Mouse (Mus musculus) heart, embryonic 16.5 days (tissue): ENCODE data around the gene Kif27. TPM values are rescaled to one million over a fixed set of nuclear protein-coding genes. Genes with fewer than 3 reads are reported as not detected.

ENCODE experiments used
- ATAC-seq: fragments of 200-750 bp; cut with Nextera tagmentation; replicated peaks from 2 replicates; pipeline ENCODE4 v1.8.0; 2017; ENCODE audit warnings: moderate number of reproducible peaks; ENCODE audit not compliant: insufficient read depth, low FRiP score; ENCODE audit errors: extremely low read depth
- H3K27ac ChIP-seq: fragments of 300-500 bp; sonication (generic); 2 replicates; pipeline ENCODE4 v1.5.1; 2014; ENCODE audit warnings: mild to moderate bottlenecking, low read length, control low read depth, moderate library complexity
- H3K27me3 ChIP-seq: fragments of 300-500 bp; sonication (generic); 2 replicates; pipeline ENCODE4 v1.6.1; 2014; ENCODE audit warnings: low read length, mixed read lengths; ENCODE audit not compliant: control insufficient read depth, insufficient read depth
- H3K36me3 ChIP-seq: fragments of 300-500 bp; sonication (generic); 2 replicates; pipeline ENCODE4 v1.6.1; 2014; ENCODE audit not compliant: control insufficient read depth, insufficient read depth
- H3K4me1 ChIP-seq: fragments of 300-500 bp; sonication (generic); 2 replicates; pipeline ENCODE4 v1.6.1; 2014; ENCODE audit warnings: low read length, mixed read lengths; ENCODE audit not compliant: control insufficient read depth, insufficient read depth
- H3K4me2 ChIP-seq: fragments of 300-500 bp; sonication (generic); 2 replicates; pipeline ENCODE4 v1.6.1; 2014; ENCODE audit warnings: low read depth, mild to moderate bottlenecking, control low read depth, low read length
- H3K4me3 ChIP-seq: fragments of 300-500 bp; sonication (generic); 2 replicates; pipeline ENCODE4 v1.5.1; 2014; ENCODE audit warnings: mild to moderate bottlenecking, control low read depth, low read length
- H3K9ac ChIP-seq: fragments of 300-500 bp; sonication (generic); 2 replicates; pipeline ENCODE4 v1.6.1; 2014; ENCODE audit warnings: low read length, control low read depth
- H3K9me3 ChIP-seq: fragments of 300-500 bp; sonication (generic); replicated peaks from 2 replicates; pipeline ENCODE4 v1.6.1; 2016; ENCODE audit warnings: low read length; ENCODE audit not compliant: control insufficient read depth
- WGBS: fragments of 180-500 bp; shearing (Covaris S2); extraction: QIAGEN DNeasy Blood & Tissue Kit; methylation state at CpG from one replicate; pipeline ENCODE4 v1.1.7; 2014; 5-methylcytosine and 5-hydroxymethylcytosine counted together
- microRNA counts: library from miRNA; unstranded; fragments of <30 nt; microRNA quantifications from one replicate; lab custom pipeline; 2016
- microRNA-seq: library from miRNA; unstranded; fragments of <30 nt; microRNA quantifications from one replicate; pipeline ENCODE4, GENCODE M21; 2017
- polyA plus RNA-seq: library from polyadenylated mRNA; unstranded; fragments of >200 nt; fragmentation: Nextera tagmentation; extraction: Ambion mirVana; gene quantifications from 2 replicates; pipeline ENCODE4 v1.2.1, GENCODE M21; 2015

Kif27 gene
- polyA plus RNA-seq, 1 experiment from 2014 or later: 0.35 TPM

GRCm38 (mm10) chr13:58261674-58262073 is 97.2 kb downstream of the Kif27 start:
- H3K4me1 ChIP-seq: no peaks in the 10 kb centered on the region
- peak overlapping the region; percentile 9; the same call in 1 of the 2 replicates for H3K9ac ChIP-seq
- H3K4me2 ChIP-seq: no peak overlapping the region
- peaks cover 7% of the 10 kb centered on the region for H3K36me3 ChIP-seq
- no peak overlapping the region for H3K27ac ChIP-seq
- H3K9me3 ChIP-seq: no peaks in the 10 kb centered on the region
- no peak overlapping the region for H3K4me3 ChIP-seq
- H3K27me3 ChIP-seq: no peaks in the 10 kb centered on the region
- ATAC-seq: no peak
- 62% methylated on average over 4 of the region's 4 CpGs for WGBS

GRCm38 (mm10) chr13:58253268-58253667 is 105.7 kb downstream of the Kif27 start:
- Histone ChIP-seq H3K9ac (no peak overlapping the region), H3K9me3 (no peaks in the 10 kb centered on the region), H3K4me1 (no peaks in the 10 kb centered on the region), H3K4me2 (no peak overlapping the region), H3K4me3 (no peak overlapping the region), H3K27me3 (no peaks in the 10 kb centered on the region), H3K36me3 (0 out of 2 replicates have a peak, but pooled peaks cover 4% of the 10 kb centered on the region), H3K27ac (no peak overlapping the region)
- no peak for ATAC-seq
- 91% methylated on average over 1 of the region's 1 CpGs for WGBS

GRCm38 (mm10) chr13:58248957-58249356 is 110.0 kb downstream of the Kif27 start:
- no peak overlapping the region for H3K4me3 ChIP-seq
- no peaks in the 10 kb centered on the region for H3K27me3 ChIP-seq
- WGBS: 91% methylated on average over 5 of the region's 5 CpGs
- H3K4me2 ChIP-seq: no peak overlapping the region
- no peaks in the 10 kb centered on the region for H3K4me1 ChIP-seq
- H3K36me3 ChIP-seq: 0 out of 2 replicates have a peak, but pooled peaks cover 4% of the 10 kb centered on the region
- ATAC-seq: no peak
- H3K27ac ChIP-seq: no peak overlapping the region
- H3K9ac ChIP-seq: no peak overlapping the region
- H3K9me3 ChIP-seq: no peaks in the 10 kb centered on the region

MicroRNAs within 50 kb of the gene (microRNA counts, 519-probe panel; counts per million panel counts)
- 2,253 counts per million, percentile 41 among the panel's probes with 10 or more counts for microRNA mmu-miR-7a (lab: Ali Mortazavi, UCI)

Small RNA genes within 50 kb of the gene (microRNA-seq; reads per million reads assigned to microRNA genes)
- gene Mir6369 (not detected), gene Mir7-1 (40.3 reads per million, percentile 41 among the genes with 10 or more reads in this experiment)

Other genes starting within 250 kb of the Kif27 start
- gene Klhl3, start 245.5 kb downstream of the Kif27 start, polyA plus RNA-seq: 8.5 and 9.6 TPM in 2 replicates
- 13.7 and 14.5 TPM in 2 replicates for gene Hnrnpa0, start 230.6 kb downstream of the Kif27 start, polyA plus RNA-seq
- 32.4 and 35.8 TPM in 2 replicates for gene Idnk, start 201.5 kb downstream of the Kif27 start, polyA plus RNA-seq
- gene Ubqln1, start 143.5 kb downstream of the Kif27 start, polyA plus RNA-seq: 71.4 and 71.8 TPM in 2 replicates
- gene Gkap1, start 83.4 kb downstream of the Kif27 start, polyA plus RNA-seq: 17.0 and 18.9 TPM in 2 replicates
- 29.5 and 32.1 TPM in 2 replicates for gene 2210016F16Rik, start 26.1 kb upstream of the Kif27 start, polyA plus RNA-seq
- 19.4 and 21.9 TPM in 2 replicates for gene Rmi1, start 43.1 kb upstream of the Kif27 start, polyA plus RNA-seq
- 956 and 1,061 TPM in 2 replicates for gene Hnrnpk, start 44.2 kb upstream of the Kif27 start, polyA plus RNA-seq